Comparison of ENCODE assay signal across 11 mouse cellular contexts in genomic region chr16:64068787-64069673, GRCm38 (mm10).
DNase-seq lines count a peak whose midpoint lies in the region; ATAC-seq lines count a peak whose summit lies in the region.
"Had no signal": no experiment of that assay in that cellular context is flagged by ENCODE, and none has a peak within 500 bp of the region (broad histone marks: within the 10 kb centered on the region; RNA-seq: fewer than 3 reads in every experiment).

No protein-coding gene starts in this region.

- no peak overlapping the region for H3K4me3 ChIP-seq in heart, embryonic 14.5 days (ENCODE audit: control insufficient read depth in 1 of 2, insufficient read depth in 1 of 2, low read depth in 1 of 2, low read length in 2 of 2)
- H3K4me3 ChIP-seq in heart, embryonic 12.5 days, result no peak overlapping the region
- H3K4me3 ChIP-seq in embryonic facial prominence, embryonic 11.5 days (ENCODE audit: low read depth, low read length), result no peak overlapping the region
- H3K4me3 ChIP-seq in hindbrain, embryonic 14.5 days (replicated peaks; ENCODE audit: low read length), result no peak overlapping the region
- H3K4me3 ChIP-seq in neural tube, embryonic 14.5 days (ENCODE audit: low read depth, low read length), result no peak overlapping the region
- H3K4me3 ChIP-seq in heart, embryonic 11.5 days (ENCODE audit: low read depth, low read length), result no peak overlapping the region
- H3K4me3 ChIP-seq: gastrocnemius, adult 2 months had no signal

- H3K4me2 ChIP-seq in heart, embryonic 14.5 days (ENCODE audit: low read length), result 0 out of 2 replicates have a peak overlapping the region, but pooled peaks have one; percentile 12
- H3K4me2 ChIP-seq in heart, embryonic 12.5 days, result no peak overlapping the region
- no peak overlapping the region for H3K4me2 ChIP-seq in embryonic facial prominence, embryonic 11.5 days (ENCODE audit: low read depth, low read length)
- peak overlapping the region; percentile 34 for H3K4me2 ChIP-seq in hindbrain, embryonic 14.5 days (replicated peaks)
- H3K4me2 ChIP-seq in neural tube, embryonic 14.5 days (ENCODE audit: low read depth, low read length), result peak overlapping the region; percentile 3; the same call in 1 of the 2 replicates
- H3K4me2 ChIP-seq in heart, embryonic 11.5 days, result no peak overlapping the region

- H3K27me3 ChIP-seq in heart, embryonic 14.5 days (ENCODE audit: control insufficient read depth, insufficient read depth, low read length), result no peaks in the 10 kb centered on the region
- no peaks in the 10 kb centered on the region for H3K27me3 ChIP-seq in heart, embryonic 12.5 days (replicated peaks)
- no peaks in the 10 kb centered on the region for H3K27me3 ChIP-seq in embryonic facial prominence, embryonic 11.5 days (ENCODE audit: control insufficient read depth, insufficient read depth, low read length)
- no peaks in the 10 kb centered on the region for H3K27me3 ChIP-seq in hindbrain, embryonic 14.5 days (ENCODE audit: control insufficient read depth, insufficient read depth, low read length)
- H3K27me3 ChIP-seq in neural tube, embryonic 14.5 days (ENCODE audit: control insufficient read depth, insufficient read depth, low read length), result no peaks in the 10 kb centered on the region
- H3K27me3 ChIP-seq in heart, embryonic 11.5 days (ENCODE audit: control insufficient read depth, insufficient read depth, low read length), result no peaks in the 10 kb centered on the region

- no peaks in the 10 kb centered on the region for H3K9me3 ChIP-seq in heart, embryonic 14.5 days (ENCODE audit: control insufficient read depth, low read length)
- no peaks in the 10 kb centered on the region for H3K9me3 ChIP-seq in heart, embryonic 12.5 days (replicated peaks)
- H3K9me3 ChIP-seq in embryonic facial prominence, embryonic 11.5 days (replicated peaks; ENCODE audit: control insufficient read depth, low read length), result no peaks in the 10 kb centered on the region
- no peaks in the 10 kb centered on the region for H3K9me3 ChIP-seq in hindbrain, embryonic 14.5 days (ENCODE audit: control insufficient read depth, low read length)
- H3K9me3 ChIP-seq in neural tube, embryonic 14.5 days (ENCODE audit: control insufficient read depth, low read length), result no peaks in the 10 kb centered on the region
- H3K9me3 ChIP-seq in heart, embryonic 11.5 days (replicated peaks; ENCODE audit: control insufficient read depth, low read length), result no peaks in the 10 kb centered on the region

- H3K9ac ChIP-seq in heart, embryonic 14.5 days (ENCODE audit: low read length), result no peak overlapping the region
- no peak overlapping the region for H3K9ac ChIP-seq in heart, embryonic 12.5 days
- H3K9ac ChIP-seq in embryonic facial prominence, embryonic 11.5 days (replicated peaks; ENCODE audit: low read length), result peak overlapping the region; percentile 25; the same call in 1 of the 2 replicates
- H3K9ac ChIP-seq in hindbrain, embryonic 14.5 days, result 0 out of 2 replicates have a peak overlapping the region, but pooled peaks have one; percentile 14
- no peak overlapping the region for H3K9ac ChIP-seq in neural tube, embryonic 14.5 days (replicated peaks; ENCODE audit: low read depth, low read length)
- no peak overlapping the region for H3K9ac ChIP-seq in heart, embryonic 11.5 days (ENCODE audit: low read depth, low read length)
- H3K9ac ChIP-seq: liver, embryonic 14.5 days had no signal

- no peak for ATAC-seq in heart, embryonic 14.5 days (ENCODE audit: insufficient number of reproducible peaks, insufficient read depth, low FRiP score, low read depth)
- no peak for ATAC-seq in heart, embryonic 12.5 days (ENCODE audit: insufficient number of reproducible peaks, low FRiP score)
- peak; percentile 96 for ATAC-seq in embryonic facial prominence, embryonic 11.5 days (replicated peaks; ENCODE audit: insufficient number of reproducible peaks, low FRiP score, low TSS enrichment, low read depth)
- peak; percentile 92 for ATAC-seq in hindbrain, embryonic 14.5 days (ENCODE audit: low FRiP score)
- ATAC-seq in neural tube, embryonic 14.5 days (ENCODE audit: low read depth), result peak; percentile 78
- ATAC-seq in heart, embryonic 11.5 days (replicated peaks; ENCODE audit: insufficient number of reproducible peaks, low FRiP score, low TSS enrichment), result no peak

- no peaks in the 10 kb centered on the region for H3K36me3 ChIP-seq in heart, embryonic 14.5 days (ENCODE audit: control insufficient read depth, insufficient read depth, low read length)
- H3K36me3 ChIP-seq in heart, embryonic 12.5 days, result no peaks in the 10 kb centered on the region
- H3K36me3 ChIP-seq in embryonic facial prominence, embryonic 11.5 days (replicated peaks; ENCODE audit: control insufficient read depth, insufficient read depth, low read depth, low read length), result no peaks in the 10 kb centered on the region
- no peaks in the 10 kb centered on the region for H3K36me3 ChIP-seq in hindbrain, embryonic 14.5 days (replicated peaks; ENCODE audit: control insufficient read depth, insufficient read depth)
- H3K36me3 ChIP-seq in neural tube, embryonic 14.5 days (ENCODE audit: control insufficient read depth, insufficient read depth, low read length), result no peaks in the 10 kb centered on the region
- H3K36me3 ChIP-seq in heart, embryonic 11.5 days (ENCODE audit: control insufficient read depth, insufficient read depth, low read length), result no peaks in the 10 kb centered on the region

- WGBS in heart, embryonic 14.5 days, result 43% methylated on average over 13 of the region's 13 CpGs
- 45% methylated on average over 13 of the region's 13 CpGs for WGBS in heart, embryonic 12.5 days
- 21% methylated on average over 13 of the region's 13 CpGs for WGBS in embryonic facial prominence, embryonic 11.5 days
- 13% methylated on average over 13 of the region's 13 CpGs for WGBS in hindbrain, embryonic 14.5 days
- 12% methylated on average over 13 of the region's 13 CpGs for WGBS in neural tube, embryonic 14.5 days
- WGBS in heart, embryonic 11.5 days (ENCODE audit: insufficient replicate concordance), result 37% methylated on average over 13 of the region's 13 CpGs

- no peak overlapping the region for H3K27ac ChIP-seq in heart, embryonic 14.5 days (replicated peaks in 1 of 2; ENCODE audit: control insufficient read depth in 1 of 2, insufficient read depth in 1 of 2, low read depth in 2 of 2, low read length in 2 of 2)
- H3K27ac ChIP-seq in heart, embryonic 12.5 days (ENCODE audit: poor library complexity, severe bottlenecking), result no peak overlapping the region
- no peak overlapping the region for H3K27ac ChIP-seq in embryonic facial prominence, embryonic 11.5 days (replicated peaks; ENCODE audit: low read depth, low read length)
- peak overlapping the region; percentile 18; the same call in 1 of the 2 replicates for H3K27ac ChIP-seq in hindbrain, embryonic 14.5 days
- H3K27ac ChIP-seq in neural tube, embryonic 14.5 days (ENCODE audit: low read depth, low read length), result no peak overlapping the region
- no peak overlapping the region for H3K27ac ChIP-seq in heart, embryonic 11.5 days (ENCODE audit: low read depth, low read length)
- H3K27ac ChIP-seq: gastrocnemius, adult 2 months; liver, embryonic 14.5 days had no signal

- H3K4me1 ChIP-seq in heart, embryonic 14.5 days (ENCODE audit: control insufficient read depth in 2 of 2, insufficient read depth in 2 of 2, low read length in 2 of 2), result 0 out of 4 replicates have a peak, but pooled peaks cover 0 to 2% of the 10 kb centered on the region in 2 experiments
- H3K4me1 ChIP-seq in heart, embryonic 12.5 days (replicated peaks), result 0 out of 2 replicates have a peak, but pooled peaks cover 6% of the 10 kb centered on the region
- no peaks in the 10 kb centered on the region for H3K4me1 ChIP-seq in embryonic facial prominence, embryonic 11.5 days (ENCODE audit: control insufficient read depth, insufficient read depth, low read length)
- H3K4me1 ChIP-seq in hindbrain, embryonic 14.5 days (replicated peaks; ENCODE audit: control insufficient read depth, insufficient read depth, low read length), result peaks cover 10% of the 10 kb centered on the region; the same call in 1 of the 2 replicates
- H3K4me1 ChIP-seq in neural tube, embryonic 14.5 days (ENCODE audit: control insufficient read depth, insufficient read depth, low read length), result no peaks in the 10 kb centered on the region
- H3K4me1 ChIP-seq in heart, embryonic 11.5 days (ENCODE audit: control insufficient read depth, insufficient read depth, low read length), result no peaks in the 10 kb centered on the region

- peak; percentile 65 for DNase-seq in embryonic facial prominence, embryonic 11.5 days (ENCODE audit: low spot score)
- no peak for DNase-seq in hindbrain, embryonic 14.5 days (ENCODE audit: low spot score)
- no peak for DNase-seq in cerebellum, adult 8-10 months
- no peak for DNase-seq in gastrocnemius, postnatal 25 days
- DNase-seq: cerebellum, adult 11 months; gastrocnemius, adult 2 months had no signal

Comparison
In these comparisons a context has a peak if more than half of its experiments do, and no peak if none do; other contexts are left out.
1. H3K4me2 ChIP-seq: peak in heart, embryonic 14.5 days (single experiment), hindbrain, embryonic 14.5 days (single experiment) and neural tube, embryonic 14.5 days (single experiment); none in heart, embryonic 12.5 days (single experiment), embryonic facial prominence, embryonic 11.5 days (single experiment) and heart, embryonic 11.5 days (single experiment).
2. ATAC-seq: peak in embryonic facial prominence, embryonic 11.5 days (single experiment), hindbrain, embryonic 14.5 days (single experiment) and neural tube, embryonic 14.5 days (single experiment); none in heart, embryonic 14.5 days (single experiment), heart, embryonic 12.5 days (single experiment) and heart, embryonic 11.5 days (single experiment).
3. H3K9ac ChIP-seq: peak in embryonic facial prominence, embryonic 11.5 days (single experiment) and hindbrain, embryonic 14.5 days (single experiment); none in heart, embryonic 14.5 days (single experiment), heart, embryonic 12.5 days (single experiment), neural tube, embryonic 14.5 days (single experiment) and heart, embryonic 11.5 days (single experiment).